Mouse (Mus musculus): ENCODE results near the gene Rflna.

The Rflna gene

GRCm38 (mm10) chr5:125005871-125006652 lies 3.0 kb downstream of the Rflna start:
- DNase-seq (ENCODE audit: low spot score), result no peak

GRCm38 (mm10) chr5:125006896-125007295 lies 3.9 kb downstream of the Rflna start:
- no peak for DNase-seq (ENCODE audit: low spot score)

GRCm38 (mm10) chr5:125011166-125011565 lies 8.1 kb downstream of the Rflna start:
- DNase-seq (ENCODE audit: low spot score), result no peak

GRCm38 (mm10) chr5:125011628-125012027 lies 8.6 kb downstream of the Rflna start:
- DNase-seq (ENCODE audit: low spot score), result no peak

GRCm38 (mm10) chr5:125014497-125014896 lies 11.5 kb downstream of the Rflna start:
- DNase-seq (ENCODE audit: low spot score), result peak; percentile 58

- DNase-seq (ENCODE audit: low spot score), result no peak
Observed at GRCm38 (mm10) chr5:125015066-125015465, 12.0 kb downstream of the Rflna start.

- peak; percentile 40 for DNase-seq (ENCODE audit: low spot score)
Observed at GRCm38 (mm10) chr5:125015576-125015975, 12.6 kb downstream of the Rflna start.

- DNase-seq (ENCODE audit: low spot score), result peak; percentile 50
Observed at GRCm38 (mm10) chr5:125016421-125017242, 13.6 kb downstream of the Rflna start.

- no peak for DNase-seq (ENCODE audit: low spot score)
Observed at GRCm38 (mm10) chr5:125017332-125017731, 14.3 kb downstream of the Rflna start.

- DNase-seq (ENCODE audit: low spot score), result peak; percentile 63
Observed at GRCm38 (mm10) chr5:125019099-125019498, 16.1 kb downstream of the Rflna start.

- peak; percentile 39 for DNase-seq (ENCODE audit: low spot score)
Observed at GRCm38 (mm10) chr5:125021298-125021697, 18.3 kb downstream of the Rflna start.

GRCm38 (mm10) chr5:125024002-125024401 lies 21.0 kb downstream of the Rflna start:
- DNase-seq (ENCODE audit: low spot score), result no peak

- no peak for DNase-seq (ENCODE audit: low spot score)
Observed at GRCm38 (mm10) chr5:125028371-125028770, 25.4 kb downstream of the Rflna start.

- no peak for DNase-seq (ENCODE audit: low spot score)
Observed at GRCm38 (mm10) chr5:125028911-125029310, 25.9 kb downstream of the Rflna start.

GRCm38 (mm10) chr5:125036483-125036882 lies 33.5 kb downstream of the Rflna start:
- DNase-seq (ENCODE audit: low spot score), result no peak

- DNase-seq (ENCODE audit: low spot score), result no peak
Observed at GRCm38 (mm10) chr5:125039377-125040027, 36.5 kb downstream of the Rflna start.

- DNase-seq (ENCODE audit: low spot score), result peak; percentile 32
Observed at GRCm38 (mm10) chr5:125040128-125040584, 37.1 kb downstream of the Rflna start.

GRCm38 (mm10) chr5:125041578-125041977 lies 38.6 kb downstream of the Rflna start:
- DNase-seq (ENCODE audit: low spot score), result no peak

- DNase-seq (ENCODE audit: low spot score), result no peak
Observed at GRCm38 (mm10) chr5:125043448-125043847, 40.4 kb downstream of the Rflna start.

GRCm38 (mm10) chr5:125045202-125045601 lies 42.2 kb downstream of the Rflna start:
- no peak for DNase-seq (ENCODE audit: low spot score)

- no peak for DNase-seq (ENCODE audit: low spot score)
Observed at GRCm38 (mm10) chr5:125046436-125046835, 43.4 kb downstream of the Rflna start.

- no peak for DNase-seq (ENCODE audit: low spot score)
Observed at GRCm38 (mm10) chr5:125049481-125049880, 46.5 kb downstream of the Rflna start.

- DNase-seq (ENCODE audit: low spot score), result peak; percentile 70
Observed at GRCm38 (mm10) chr5:125052237-125052602, 49.2 kb downstream of the Rflna start.

All from lung, postnatal 25 days (tissue).